Mouse (Mus musculus) mesoderm, embryonic 11.5 days (tissue): Measurements from ENCODE around the gene Sln.

Experiments
- DNase-seq: peaks from one replicate; pipeline ENCODE4 v3.0.0-alpha.2; 2012; ENCODE audit warnings: low read depth, low spot score

The Sln gene

GRCm38 (mm10) chr9:53849864-53850263 lies at the start of gene Sln:
TSS of gene Sln (plus strand) at chr9:53850164.
- no peak for DNase-seq

GRCm38 (mm10) chr9:53802921-53803320 lies 47.0 kb upstream of the Sln start:
- no peak for DNase-seq

GRCm38 (mm10) chr9:53806496-53807086 lies 43.4 kb upstream of the Sln start:
- DNase-seq: no peak

- no peak for DNase-seq
Measured at GRCm38 (mm10) chr9:53813418-53813817, 36.5 kb upstream of the Sln start.

GRCm38 (mm10) chr9:53818760-53819159 lies 31.2 kb upstream of the Sln start:
- peak; percentile 61 for DNase-seq

- peak; percentile 76 for DNase-seq
Measured at GRCm38 (mm10) chr9:53825318-53825717, 24.6 kb upstream of the Sln start.

- peak; percentile 73 for DNase-seq
Measured at GRCm38 (mm10) chr9:53829081-53829865, 20.7 kb upstream of the Sln start.

GRCm38 (mm10) chr9:53829866-53830209 lies 20.1 kb upstream of the Sln start:
- no peak for DNase-seq

GRCm38 (mm10) chr9:53835039-53835438 lies 14.9 kb upstream of the Sln start:
- no peak for DNase-seq

GRCm38 (mm10) chr9:53835976-53836375 lies 14.0 kb upstream of the Sln start:
- no peak for DNase-seq

- DNase-seq: no peak
Measured at GRCm38 (mm10) chr9:53838816-53839215, 11.1 kb upstream of the Sln start.

- DNase-seq: no peak
Measured at GRCm38 (mm10) chr9:53848548-53848947, 1.4 kb upstream of the Sln start.

- DNase-seq: no peak
Measured at GRCm38 (mm10) chr9:53852158-53852557, 2.2 kb downstream of the Sln start.

- no peak for DNase-seq
Measured at GRCm38 (mm10) chr9:53853672-53854071, 3.7 kb downstream of the Sln start.

- no peak for DNase-seq
Measured at GRCm38 (mm10) chr9:53854525-53854924, 4.6 kb downstream of the Sln start.

GRCm38 (mm10) chr9:53857864-53858263 lies 7.9 kb downstream of the Sln start:
- DNase-seq: no peak

- no peak for DNase-seq
Measured at GRCm38 (mm10) chr9:53873239-53873638, 23.3 kb downstream of the Sln start.

- no peak for DNase-seq
Measured at GRCm38 (mm10) chr9:53877423-53877822, 27.5 kb downstream of the Sln start.

- no peak for DNase-seq
Measured at GRCm38 (mm10) chr9:53883588-53884280, 33.8 kb downstream of the Sln start.

GRCm38 (mm10) chr9:53890075-53890474 lies 40.1 kb downstream of the Sln start:
- peak; percentile 43 for DNase-seq

GRCm38 (mm10) chr9:53895827-53896226 lies 45.9 kb downstream of the Sln start:
- DNase-seq: no peak

- no peak for DNase-seq
Measured at GRCm38 (mm10) chr9:53899836-53900235, 49.9 kb downstream of the Sln start.
